Mouse (Mus musculus): ENCODE results near the gene Sox6. TPM values are rescaled to one million over a fixed set of nuclear protein-coding genes. Genes with fewer than 3 reads are reported as not detected.

Gene Sox6
- polyA plus RNA-seq, 1 experiment from 2014 or later, result 40.6 TPM

DNA sequence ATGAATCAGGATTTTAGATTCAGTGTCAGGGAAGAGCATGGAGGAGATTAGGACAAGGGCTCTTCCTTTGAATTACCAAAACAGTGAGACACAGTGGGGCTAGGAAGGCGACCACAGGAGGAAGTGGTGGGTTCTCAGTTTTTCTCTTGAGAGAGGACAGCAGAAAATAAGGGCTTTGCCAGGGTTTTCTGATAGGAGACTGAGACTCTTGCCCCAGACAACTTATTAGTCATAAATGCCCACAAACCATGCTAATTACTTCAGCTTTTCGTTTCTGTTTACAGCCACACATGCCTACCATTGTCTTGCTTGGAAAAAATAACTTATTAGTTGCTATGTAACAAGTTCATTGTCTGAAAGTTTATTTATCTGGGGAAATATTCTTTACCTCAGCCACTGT lies 507.4 kb downstream of the Sox6 start:
- Histone ChIP-seq H3K27ac (ENCODE audit: low read length) (no peak overlapping the region), H3K4me3 (ENCODE audit: low read depth, low read length) (no peak overlapping the region), H3K4me2 (replicated peaks; ENCODE audit: low read depth, low read length) (no peak overlapping the region), H3K9ac (replicated peaks; ENCODE audit: low read depth, low read length) (no peak overlapping the region), H3K9me3 (ENCODE audit: control insufficient read depth, low read depth, low read length) (no peaks in the 10 kb centered on the region), H3K27me3 (ENCODE audit: control insufficient read depth, insufficient read depth, low read length) (no peaks in the 10 kb centered on the region), H3K4me1 (ENCODE audit: control insufficient read depth, insufficient read depth, low read length) (no peaks in the 10 kb centered on the region), H3K36me3 (ENCODE audit: control insufficient read depth, insufficient read depth, low read length) (no peaks in the 10 kb centered on the region)
- WGBS, result 74% methylated on average over 2 of the region's 2 CpGs
- ATAC-seq (ENCODE audit: insufficient number of reproducible peaks, insufficient read depth, low FRiP score, low read depth), result no peak

DNA sequence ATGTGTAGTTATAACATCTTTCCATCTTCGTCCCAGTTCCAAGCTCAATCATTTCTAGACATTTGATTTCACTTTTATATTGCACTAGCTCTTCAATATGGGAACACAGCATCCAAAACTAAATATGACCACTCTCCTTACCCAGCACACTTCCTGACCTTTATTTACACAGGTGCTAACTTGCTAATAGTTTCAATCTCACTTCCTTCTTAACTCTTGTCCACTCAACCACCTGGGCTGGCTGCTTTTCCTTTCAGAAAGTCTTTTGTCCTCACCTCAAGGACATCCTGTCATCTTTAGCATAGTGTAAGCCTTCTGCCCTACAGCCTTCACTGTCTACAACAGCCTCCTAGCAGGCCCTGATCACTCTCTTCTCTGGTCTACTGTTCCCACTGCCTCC lies 520.9 kb downstream of the Sox6 start:
- 77% methylated on average over 1 of the region's 1 CpGs for WGBS
- no peak overlapping the region for H3K4me3 ChIP-seq (ENCODE audit: low read depth, low read length)
- H3K4me2 ChIP-seq (replicated peaks; ENCODE audit: low read depth, low read length), result no peak overlapping the region
- H3K36me3 ChIP-seq (ENCODE audit: control insufficient read depth, insufficient read depth, low read length), result no peaks in the 10 kb centered on the region
- no peak overlapping the region for H3K27ac ChIP-seq (ENCODE audit: low read length)
- ATAC-seq (ENCODE audit: insufficient number of reproducible peaks, insufficient read depth, low FRiP score, low read depth), result no peak
- no peaks in the 10 kb centered on the region for H3K4me1 ChIP-seq (ENCODE audit: control insufficient read depth, insufficient read depth, low read length)
- no peak overlapping the region for H3K9ac ChIP-seq (replicated peaks; ENCODE audit: low read depth, low read length)
- no peaks in the 10 kb centered on the region for H3K27me3 ChIP-seq (ENCODE audit: control insufficient read depth, insufficient read depth, low read length)
- H3K9me3 ChIP-seq (ENCODE audit: control insufficient read depth, low read depth, low read length), result no peaks in the 10 kb centered on the region

DNA sequence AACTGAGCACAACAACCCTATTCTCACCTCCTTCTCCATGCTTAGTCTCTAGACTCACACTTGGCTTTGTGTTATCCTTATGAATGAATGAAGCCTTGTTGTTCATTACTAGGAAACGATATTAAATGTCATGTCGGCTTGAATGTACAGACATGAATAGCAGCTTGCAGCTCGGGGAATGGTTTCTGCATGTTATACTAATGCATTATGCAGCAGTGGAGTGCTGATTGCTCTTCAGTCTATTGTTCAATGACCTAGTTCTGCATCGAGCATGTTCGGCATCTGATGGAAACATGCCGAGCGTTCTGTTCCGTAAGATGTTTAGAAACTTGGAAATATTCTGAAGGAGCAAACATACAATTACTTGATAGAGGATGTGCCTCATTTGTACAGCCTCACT lies 524.9 kb downstream of the Sox6 start:
- H3K4me1 ChIP-seq (ENCODE audit: control insufficient read depth, insufficient read depth, low read length), result no peaks in the 10 kb centered on the region
- no peak for ATAC-seq (ENCODE audit: insufficient number of reproducible peaks, insufficient read depth, low FRiP score, low read depth)
- H3K9ac ChIP-seq (replicated peaks; ENCODE audit: low read depth, low read length), result no peak overlapping the region
- no peak overlapping the region for H3K4me3 ChIP-seq (ENCODE audit: low read depth, low read length)
- H3K4me2 ChIP-seq (replicated peaks; ENCODE audit: low read depth, low read length), result no peak overlapping the region
- H3K9me3 ChIP-seq (ENCODE audit: control insufficient read depth, low read depth, low read length), result no peaks in the 10 kb centered on the region
- no peaks in the 10 kb centered on the region for H3K27me3 ChIP-seq (ENCODE audit: control insufficient read depth, insufficient read depth, low read length)
- no peaks in the 10 kb centered on the region for H3K36me3 ChIP-seq (ENCODE audit: control insufficient read depth, insufficient read depth, low read length)
- 79% methylated on average over 8 of the region's 8 CpGs for WGBS
- no peak overlapping the region for H3K27ac ChIP-seq (ENCODE audit: low read length)

DNA sequence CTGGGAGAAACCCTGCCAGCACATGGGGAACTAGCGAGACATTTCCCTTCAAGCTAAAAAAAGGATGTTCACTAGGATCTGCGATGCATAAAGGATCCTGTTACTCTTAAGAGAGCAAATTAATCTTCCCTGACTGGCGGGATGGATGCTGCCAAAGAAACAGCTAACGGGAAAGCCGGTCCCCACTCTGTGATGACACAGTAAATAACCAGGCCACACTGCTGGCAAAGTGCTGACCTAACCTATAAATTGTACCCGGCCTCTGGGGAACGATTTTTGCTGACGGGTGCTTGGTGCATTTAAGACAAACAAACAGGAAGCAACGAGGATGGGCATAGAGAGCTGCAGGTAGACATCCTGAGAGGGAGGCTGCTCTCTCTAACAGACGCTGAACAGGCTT lies 526.8 kb downstream of the Sox6 start:
- no peaks in the 10 kb centered on the region for H3K36me3 ChIP-seq (ENCODE audit: control insufficient read depth, insufficient read depth, low read length)
- H3K4me2 ChIP-seq (replicated peaks; ENCODE audit: low read depth, low read length), result no peak overlapping the region
- no peaks in the 10 kb centered on the region for H3K4me1 ChIP-seq (ENCODE audit: control insufficient read depth, insufficient read depth, low read length)
- 34% methylated on average over 10 of the region's 10 CpGs for WGBS
- no peaks in the 10 kb centered on the region for H3K9me3 ChIP-seq (ENCODE audit: control insufficient read depth, low read depth, low read length)
- H3K4me3 ChIP-seq (ENCODE audit: low read depth, low read length), result no peak overlapping the region
- H3K9ac ChIP-seq (replicated peaks; ENCODE audit: low read depth, low read length), result no peak overlapping the region
- no peak for ATAC-seq (ENCODE audit: insufficient number of reproducible peaks, insufficient read depth, low FRiP score, low read depth)
- no peaks in the 10 kb centered on the region for H3K27me3 ChIP-seq (ENCODE audit: control insufficient read depth, insufficient read depth, low read length)
- no peak overlapping the region for H3K27ac ChIP-seq (ENCODE audit: low read length)

DNA sequence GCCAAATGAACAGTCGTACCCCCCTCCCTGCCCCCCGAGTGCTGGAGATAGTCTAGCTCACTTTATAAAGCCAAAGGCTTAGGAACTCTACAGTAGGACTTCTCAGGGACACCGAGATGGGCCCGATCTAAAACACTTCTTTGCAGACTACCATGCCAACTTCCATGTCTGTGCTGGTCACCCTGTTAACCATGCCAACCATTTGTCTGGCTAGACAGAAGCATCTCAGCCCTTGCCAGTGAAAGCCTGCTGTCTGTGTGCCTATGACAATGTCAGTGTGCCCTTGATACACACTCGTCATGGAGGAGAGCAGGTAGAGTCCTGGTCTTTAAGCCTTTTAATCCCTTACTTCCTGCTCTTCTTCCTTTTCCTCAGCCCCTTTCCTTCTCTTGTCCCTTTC lies 527.5 kb downstream of the Sox6 start:
- Histone ChIP-seq H3K4me2 (replicated peaks; ENCODE audit: low read depth, low read length) (no peak overlapping the region), H3K4me1 (ENCODE audit: control insufficient read depth, insufficient read depth, low read length) (no peaks in the 10 kb centered on the region), H3K27ac (ENCODE audit: low read length) (no peak overlapping the region), H3K27me3 (ENCODE audit: control insufficient read depth, insufficient read depth, low read length) (no peaks in the 10 kb centered on the region), H3K9ac (replicated peaks; ENCODE audit: low read depth, low read length) (no peak overlapping the region), H3K4me3 (ENCODE audit: low read depth, low read length) (no peak overlapping the region), H3K9me3 (ENCODE audit: control insufficient read depth, low read depth, low read length) (no peaks in the 10 kb centered on the region), H3K36me3 (ENCODE audit: control insufficient read depth, insufficient read depth, low read length) (no peaks in the 10 kb centered on the region)
- 81% methylated on average over 5 of the region's 5 CpGs for WGBS
- ATAC-seq (ENCODE audit: insufficient number of reproducible peaks, insufficient read depth, low FRiP score, low read depth), result no peak

DNA sequence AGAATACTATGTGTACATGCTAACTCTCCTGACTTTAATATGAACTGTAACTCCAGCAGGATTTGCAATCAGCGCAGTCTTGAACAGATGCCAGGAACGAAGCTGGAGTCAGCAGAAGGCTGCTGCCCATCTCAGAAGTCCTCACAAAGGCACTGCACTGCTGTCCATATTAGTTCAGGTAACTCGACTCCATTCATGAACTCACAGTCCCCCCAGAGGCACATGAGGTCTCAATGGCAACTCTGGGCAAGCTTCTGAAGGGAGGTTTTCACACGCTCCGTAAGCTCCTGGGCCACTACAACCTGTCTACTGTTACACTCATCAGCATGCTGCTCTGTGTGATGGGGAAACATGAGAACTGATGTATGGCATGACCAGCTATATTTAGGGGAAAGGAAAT lies 528.6 kb downstream of the Sox6 start:
- H3K4me2 ChIP-seq (replicated peaks; ENCODE audit: low read depth, low read length), result no peak overlapping the region
- no peaks in the 10 kb centered on the region for H3K9me3 ChIP-seq (ENCODE audit: control insufficient read depth, low read depth, low read length)
- ATAC-seq (ENCODE audit: insufficient number of reproducible peaks, insufficient read depth, low FRiP score, low read depth), result no peak
- H3K27ac ChIP-seq (ENCODE audit: low read length), result no peak overlapping the region
- H3K36me3 ChIP-seq (ENCODE audit: control insufficient read depth, insufficient read depth, low read length), result no peaks in the 10 kb centered on the region
- no peak overlapping the region for H3K4me3 ChIP-seq (ENCODE audit: low read depth, low read length)
- no peaks in the 10 kb centered on the region for H3K27me3 ChIP-seq (ENCODE audit: control insufficient read depth, insufficient read depth, low read length)
- no peak overlapping the region for H3K9ac ChIP-seq (replicated peaks; ENCODE audit: low read depth, low read length)
- no peaks in the 10 kb centered on the region for H3K4me1 ChIP-seq (ENCODE audit: control insufficient read depth, insufficient read depth, low read length)
- WGBS, result 79% methylated on average over 5 of the region's 5 CpGs

DNA sequence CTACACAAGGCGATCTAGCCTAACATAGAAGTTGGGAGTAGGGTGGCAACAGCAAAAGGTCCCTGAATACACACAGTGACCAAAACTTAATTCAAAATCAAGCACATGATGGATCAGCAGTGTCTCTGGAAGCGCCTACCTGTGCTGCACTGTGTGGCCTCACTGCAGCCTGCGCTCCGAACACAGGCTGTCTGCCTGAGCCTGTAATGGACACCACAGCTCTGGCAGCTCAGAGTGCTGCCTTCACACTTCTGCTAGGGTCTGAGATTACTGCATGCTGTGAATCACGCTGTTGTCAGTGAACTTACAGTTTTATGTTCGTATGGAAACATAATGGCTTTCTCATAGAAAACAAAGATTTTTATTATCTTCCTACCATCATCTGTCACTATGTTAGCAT lies 532.2 kb downstream of the Sox6 start:
- no peak overlapping the region for H3K4me2 ChIP-seq (replicated peaks; ENCODE audit: low read depth, low read length)
- peaks cover 10% of the 10 kb centered on the region for H3K4me1 ChIP-seq (ENCODE audit: control insufficient read depth, insufficient read depth, low read length)
- H3K4me3 ChIP-seq (ENCODE audit: low read depth, low read length), result no peak overlapping the region
- H3K27ac ChIP-seq (ENCODE audit: low read length), result no peak overlapping the region
- H3K27me3 ChIP-seq (ENCODE audit: control insufficient read depth, insufficient read depth, low read length), result no peaks in the 10 kb centered on the region
- 79% methylated on average over 6 of the region's 6 CpGs for WGBS
- no peak overlapping the region for H3K9ac ChIP-seq (replicated peaks; ENCODE audit: low read depth, low read length)
- H3K9me3 ChIP-seq (ENCODE audit: control insufficient read depth, low read depth, low read length), result no peaks in the 10 kb centered on the region
- no peak for ATAC-seq (ENCODE audit: insufficient number of reproducible peaks, insufficient read depth, low FRiP score, low read depth)
- H3K36me3 ChIP-seq (ENCODE audit: control insufficient read depth, insufficient read depth, low read length), result no peaks in the 10 kb centered on the region

DNA sequence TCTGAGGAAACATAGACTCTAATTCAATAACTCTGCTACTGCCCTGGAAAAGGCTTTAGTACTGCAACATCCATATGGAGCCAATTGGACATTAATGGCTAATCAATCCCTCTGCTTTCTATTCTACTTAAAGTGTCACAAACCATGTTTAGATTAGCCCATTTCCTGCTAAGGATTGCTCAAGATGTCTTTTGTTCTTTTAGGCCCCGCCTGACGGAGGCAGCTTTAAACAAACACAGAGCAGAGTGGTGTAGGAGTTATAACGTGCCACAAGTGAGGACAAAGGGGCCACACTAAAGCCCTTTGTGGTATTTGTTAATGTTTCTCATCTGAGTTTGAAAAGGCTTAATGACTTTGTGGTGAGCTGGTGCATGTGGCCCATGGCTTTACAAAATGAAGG lies 537.1 kb downstream of the Sox6 start:
- ATAC-seq (ENCODE audit: insufficient number of reproducible peaks, insufficient read depth, low FRiP score, low read depth), result peak; percentile 80; the same call in 1 of the 2 replicates
- H3K4me2 ChIP-seq (replicated peaks; ENCODE audit: low read depth, low read length), result no peak overlapping the region
- H3K4me1 ChIP-seq (ENCODE audit: control insufficient read depth, insufficient read depth, low read length), result peaks cover 22% of the 10 kb centered on the region
- H3K27me3 ChIP-seq (ENCODE audit: control insufficient read depth, insufficient read depth, low read length), result no peaks in the 10 kb centered on the region
- no peak overlapping the region for H3K9ac ChIP-seq (replicated peaks; ENCODE audit: low read depth, low read length)
- peak overlapping the region; percentile 74 for H3K27ac ChIP-seq (ENCODE audit: low read length)
- H3K9me3 ChIP-seq (ENCODE audit: control insufficient read depth, low read depth, low read length), result no peaks in the 10 kb centered on the region
- no peaks in the 10 kb centered on the region for H3K36me3 ChIP-seq (ENCODE audit: control insufficient read depth, insufficient read depth, low read length)
- 10% methylated on average over 3 of the region's 3 CpGs for WGBS
- H3K4me3 ChIP-seq (ENCODE audit: low read depth, low read length), result no peak overlapping the region

DNA sequence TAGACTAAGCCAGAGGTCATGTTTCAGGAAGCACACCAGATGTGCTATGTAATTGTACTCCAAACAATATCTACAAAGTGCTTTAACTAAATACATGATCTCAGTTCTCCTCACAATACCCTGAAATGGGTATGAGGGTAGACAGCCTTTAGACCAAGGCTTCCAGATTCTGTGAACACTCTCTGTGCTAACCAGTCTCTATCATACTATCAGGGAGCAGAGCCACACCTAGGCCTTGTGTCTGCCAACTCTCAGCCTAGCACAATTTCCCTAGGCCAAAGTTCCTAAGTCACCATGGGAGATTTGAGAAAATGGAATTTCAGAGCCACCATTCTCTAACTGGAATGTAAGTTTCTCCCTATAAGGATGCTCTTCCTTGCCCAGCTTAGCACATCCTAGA lies 537.8 kb downstream of the Sox6 start:
- Histone ChIP-seq H3K4me2 (replicated peaks; ENCODE audit: low read depth, low read length) (no peak overlapping the region), H3K27me3 (ENCODE audit: control insufficient read depth, insufficient read depth, low read length) (no peaks in the 10 kb centered on the region), H3K36me3 (ENCODE audit: control insufficient read depth, insufficient read depth, low read length) (no peaks in the 10 kb centered on the region), H3K4me3 (ENCODE audit: low read depth, low read length) (no peak overlapping the region), H3K4me1 (ENCODE audit: control insufficient read depth, insufficient read depth, low read length) (peaks cover 22% of the 10 kb centered on the region), H3K27ac (ENCODE audit: low read length) (peak overlapping the region; percentile 74), H3K9me3 (ENCODE audit: control insufficient read depth, low read depth, low read length) (no peaks in the 10 kb centered on the region), H3K9ac (replicated peaks; ENCODE audit: low read depth, low read length) (no peak overlapping the region)
- ATAC-seq (ENCODE audit: insufficient number of reproducible peaks, insufficient read depth, low FRiP score, low read depth), result no peak
